Mouse (Mus musculus) urinary bladder, adult 2 months (tissue): ENCODE data around the gene Srrm2. TPM values are rescaled to one million over a fixed set of nuclear protein-coding genes. Genes with fewer than 3 reads are reported as not detected.

Experiments
- DNase-seq: peaks from one replicate; pipeline ENCODE4 v3.0.0; 2022; ENCODE audit warnings: low spot score
- polyA plus RNA-seq: library from polyadenylated mRNA; depleted of rRNA; stranded (reverse); fragments of >200 nt; gene quantifications from 2 replicates; pipeline ENCODE4 v1.2.3, GENCODE M21; 2012; rRNA removed

Srrm2 gene
- polyA plus RNA-seq: 540 TPM in 2 replicates

DNA sequence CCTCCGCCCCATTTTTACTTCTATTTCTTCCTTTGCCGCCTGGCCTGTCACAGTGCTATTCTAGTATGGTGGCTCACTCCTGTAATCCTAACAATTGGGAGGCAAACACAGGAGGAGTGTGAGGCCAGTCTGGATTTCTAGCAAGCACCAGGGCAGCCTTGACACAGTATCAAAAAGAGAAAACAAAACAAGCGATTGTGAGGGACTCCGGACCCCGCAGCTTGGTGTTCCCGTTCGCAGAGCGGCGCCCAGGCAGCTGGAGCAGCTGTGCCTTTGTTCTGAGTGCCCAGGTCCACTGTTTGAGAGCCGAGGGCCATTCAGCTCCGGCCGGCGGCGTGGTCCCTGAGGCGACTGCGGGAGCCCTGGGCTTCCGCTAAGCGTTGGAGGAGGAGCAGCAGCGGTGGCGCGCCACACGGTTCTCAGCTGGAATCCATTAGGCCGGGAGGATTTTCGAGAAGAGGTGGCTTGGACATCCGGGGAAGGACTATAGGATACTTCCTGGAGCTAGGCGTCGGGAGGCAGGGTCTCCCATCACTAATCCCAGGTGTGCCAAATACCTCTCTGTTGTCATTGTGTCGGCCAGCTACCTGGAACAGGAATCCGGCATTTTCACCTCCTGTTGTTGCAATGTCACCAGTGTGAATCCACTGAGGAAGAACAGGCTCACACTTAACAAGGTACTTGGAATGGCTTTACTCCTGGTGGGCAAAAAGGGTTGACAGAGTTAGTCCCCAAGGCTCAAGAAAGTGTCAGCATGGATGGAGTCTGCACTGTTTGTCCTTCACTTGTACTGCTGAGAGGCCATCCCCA, at the start of gene Srrm2:
Srrm2 (plus strand) TSS at position 264 of the 810 bp plus-strand sequence.
- DNase-seq: peak; percentile 55

DNA sequence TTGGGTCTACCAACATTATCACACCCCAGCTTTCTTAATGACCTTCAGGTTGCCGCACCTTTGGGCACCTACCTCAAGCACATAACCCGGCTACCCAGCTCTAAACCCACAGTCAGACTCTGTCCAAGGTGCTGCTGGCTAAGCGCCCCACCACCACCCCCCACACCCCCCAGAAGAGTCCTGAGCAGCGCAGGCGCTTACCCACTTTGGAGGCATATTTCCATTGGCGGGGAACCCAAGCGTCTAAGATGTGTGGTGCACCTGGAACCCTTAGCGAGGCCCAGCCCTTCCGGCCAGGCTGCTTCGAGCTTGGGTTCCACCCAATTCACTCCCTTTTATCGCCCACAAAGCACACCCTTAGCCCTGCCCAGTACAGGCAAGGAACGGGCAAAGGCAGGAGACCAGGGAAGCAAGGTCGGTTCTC, 49.7 kb upstream of the Srrm2 start, which contains the start of gene Paqr4:
Paqr4 (minus strand) TSS at position 270 of the 424 bp plus-strand sequence.
- no peak for DNase-seq

DNA sequence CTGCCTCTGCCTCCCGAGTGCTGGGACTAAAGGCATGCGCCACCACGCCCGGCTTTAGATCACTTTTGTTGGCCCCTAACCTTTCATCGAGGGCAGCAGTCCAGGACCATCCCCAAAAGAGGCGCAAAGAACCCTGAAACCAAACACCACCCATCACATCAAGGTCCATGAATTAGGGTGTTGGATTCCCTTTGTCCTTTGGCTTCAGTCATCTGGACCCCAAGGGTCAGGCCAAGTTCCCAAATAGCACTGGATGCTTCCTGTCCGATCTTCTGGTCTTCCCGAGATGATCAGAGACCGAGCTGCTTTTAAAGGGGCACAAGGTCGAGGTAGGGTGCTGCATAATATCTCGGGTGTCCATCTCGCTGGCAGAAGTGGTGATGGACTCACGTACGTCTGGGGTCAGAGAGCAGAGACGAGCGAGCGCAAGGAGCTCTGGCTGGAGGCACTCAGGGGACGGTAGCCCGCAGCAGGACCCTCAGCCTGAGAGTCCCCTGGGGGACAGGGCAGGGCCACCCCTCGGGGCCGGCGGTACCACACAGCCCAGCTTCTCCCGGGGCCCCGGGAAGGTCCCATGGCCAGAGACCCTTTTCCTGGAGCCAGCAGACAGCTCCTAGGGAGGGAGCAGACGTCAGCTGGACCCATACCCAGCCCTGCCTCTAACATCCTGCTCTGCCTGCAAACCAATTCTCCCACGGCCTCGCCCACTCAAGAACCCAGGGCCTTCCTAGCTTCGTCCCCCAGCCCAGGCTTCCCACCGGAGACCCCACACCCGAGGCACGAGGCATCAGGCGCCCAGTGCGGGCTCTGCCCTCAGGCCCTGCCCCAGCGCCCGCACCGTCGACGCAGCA, 48.7 kb upstream of the Srrm2 start:
- DNase-seq: no peak

DNA sequence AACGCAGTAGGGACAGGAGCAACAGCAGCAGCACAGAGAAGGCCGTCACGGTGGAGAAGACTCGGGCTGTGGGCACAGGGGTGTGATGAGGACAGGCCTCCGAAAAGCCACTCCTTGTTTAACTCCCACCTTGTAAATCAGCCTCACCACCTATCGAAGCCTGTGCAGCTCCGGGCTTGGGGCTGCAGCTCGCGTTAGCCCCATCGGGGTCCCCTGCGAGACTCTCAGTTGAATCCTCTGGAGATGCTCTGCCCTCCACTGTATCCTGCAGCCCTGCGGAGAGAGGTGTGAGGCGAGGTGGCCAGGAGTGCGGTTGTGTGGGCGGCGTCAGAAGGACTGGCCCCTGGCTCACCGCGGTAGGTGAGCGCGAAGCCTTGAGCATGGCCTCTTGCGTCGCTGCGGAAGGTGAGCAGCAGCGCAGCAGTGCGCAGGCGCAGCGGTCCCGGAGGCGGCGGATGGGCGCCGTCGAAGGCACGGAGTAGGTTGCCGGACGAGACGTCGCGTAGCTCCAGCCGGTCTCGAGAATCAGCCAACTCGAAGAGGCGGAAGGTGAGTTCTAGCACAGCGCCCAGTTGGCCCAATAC, 48.0 kb upstream of the Srrm2 start:
- no peak for DNase-seq

DNA sequence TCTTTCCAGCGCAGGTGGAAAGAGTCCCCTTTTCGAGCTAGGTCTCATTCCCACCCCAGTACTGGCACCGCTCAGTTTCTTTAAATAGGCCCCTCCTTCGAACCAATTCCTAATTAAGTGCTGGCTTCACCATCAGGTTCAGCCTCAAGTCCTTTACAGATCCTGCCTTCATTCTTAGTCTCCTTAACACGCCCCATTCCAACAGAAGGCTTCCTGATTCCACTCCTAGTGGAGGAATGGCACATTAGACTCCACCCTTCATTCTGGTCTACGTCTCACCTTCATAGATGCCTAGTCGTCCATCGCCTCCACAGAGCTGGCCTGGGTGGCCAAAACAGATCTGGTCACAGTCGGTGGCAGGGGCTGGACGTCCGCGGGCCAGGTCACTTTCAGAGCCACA, 47.4 kb upstream of the Srrm2 start:
- DNase-seq: no peak

DNA sequence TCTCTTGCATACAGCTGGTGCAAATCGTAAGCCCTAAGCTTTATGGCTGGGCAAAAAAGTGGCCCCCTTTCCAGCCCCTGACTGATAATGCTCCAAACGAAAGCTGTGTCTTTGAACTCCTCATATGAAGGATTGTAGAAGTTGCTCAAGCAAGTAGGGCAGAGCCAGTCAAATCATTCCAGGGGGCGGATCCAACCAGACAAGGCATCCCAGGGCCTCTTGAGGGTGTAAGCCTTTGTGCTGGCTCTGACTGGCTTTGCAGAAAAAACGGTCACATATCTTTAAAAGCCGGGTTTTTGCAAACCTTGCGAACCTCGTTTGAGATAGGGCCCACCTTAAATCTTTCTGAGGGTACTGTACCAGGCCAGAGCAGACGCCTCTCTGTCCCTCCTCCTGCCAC, 46.3 kb upstream of the Srrm2 start:
- DNase-seq: no peak

DNA sequence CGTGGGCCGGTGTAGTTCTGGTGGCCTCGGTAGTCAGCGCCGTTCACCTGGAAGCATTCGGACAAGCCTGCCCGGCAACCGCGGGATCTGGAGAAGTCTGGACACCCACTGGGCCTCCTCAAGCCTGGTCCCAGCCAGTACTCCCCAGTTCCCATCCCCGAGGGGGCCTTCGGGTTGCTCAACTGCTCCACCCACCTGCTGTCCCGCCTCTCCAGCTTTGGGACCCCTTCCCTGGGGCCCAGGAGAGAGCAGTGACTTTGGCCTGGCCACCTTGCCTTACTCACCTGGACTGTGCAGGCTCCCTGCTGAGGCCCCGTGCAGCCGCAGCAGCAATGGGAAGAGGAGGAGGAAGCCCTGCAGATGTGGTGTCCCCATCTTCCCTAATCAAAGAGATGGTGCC, 45.7 kb upstream of the Srrm2 start:
- no peak for DNase-seq

DNA sequence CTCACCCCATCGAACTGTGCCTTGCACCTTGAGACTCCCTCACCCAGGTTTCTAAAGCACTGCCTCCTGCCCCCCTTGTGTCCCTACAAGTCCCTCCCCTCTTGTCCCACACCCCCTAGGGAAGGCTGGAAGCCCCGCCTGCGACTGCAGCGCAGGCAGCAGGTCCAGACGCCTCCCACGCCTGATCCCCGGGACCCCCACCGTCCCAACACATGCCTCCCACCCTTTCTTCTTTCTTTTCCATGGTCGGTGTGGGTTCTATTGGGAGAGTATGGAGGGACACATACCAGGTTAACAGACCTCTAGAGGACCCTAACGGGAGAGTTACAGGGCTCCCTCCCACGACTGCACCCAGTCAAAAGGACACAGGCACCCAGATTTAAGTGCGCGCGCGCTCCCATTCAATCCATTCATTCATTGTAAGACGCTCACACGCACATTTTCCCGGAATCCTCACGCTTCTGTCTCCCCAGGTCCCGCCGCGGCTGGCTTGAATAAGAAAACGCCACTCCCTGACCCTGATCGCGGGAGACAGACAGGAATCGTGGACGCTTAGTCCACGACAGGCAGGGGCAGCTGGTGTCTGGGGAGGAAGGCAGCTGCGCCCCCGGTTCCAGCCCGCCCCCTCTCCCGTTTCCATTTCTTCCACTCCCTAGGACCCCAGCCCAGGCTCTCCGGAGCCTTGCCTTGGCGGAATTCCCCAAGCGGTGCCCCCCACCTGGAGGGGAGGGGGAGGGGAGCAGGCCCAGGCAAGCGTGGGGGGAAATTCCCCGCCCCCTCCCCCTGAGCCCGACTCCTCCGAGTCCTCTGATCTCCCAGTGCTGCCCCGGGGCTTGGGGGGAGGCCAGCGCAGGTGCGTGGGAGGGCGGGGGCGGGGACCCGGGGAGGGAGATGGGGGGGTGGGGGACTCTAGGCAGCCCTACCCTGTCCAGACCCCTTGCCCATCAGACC, 44.8 kb upstream of the Srrm2 start, which contains the start of gene Kremen2:
Kremen2 (minus strand) TSS at position 533 of the 951 bp plus-strand sequence.
- DNase-seq: no peak

DNA sequence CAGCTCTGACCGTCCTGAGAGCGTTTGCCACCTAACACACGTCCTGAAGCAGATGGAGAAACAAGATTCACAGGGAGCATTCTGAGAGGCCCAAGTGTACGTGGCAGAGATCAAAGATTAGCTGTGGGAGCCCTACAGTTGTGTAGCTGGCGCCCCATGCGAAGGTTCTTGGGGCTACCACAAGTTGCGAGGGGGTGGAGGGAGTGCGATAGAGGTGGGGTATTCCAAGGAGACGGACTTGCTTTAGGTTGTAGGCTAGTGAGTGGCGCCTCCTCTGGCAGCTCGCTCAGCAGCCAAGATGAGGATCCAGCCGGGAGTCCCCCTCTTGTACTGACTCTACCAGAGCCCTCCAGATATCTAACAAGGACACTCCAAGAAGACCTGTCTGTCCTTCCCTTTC, 44.0 kb upstream of the Srrm2 start:
- no peak for DNase-seq

DNA sequence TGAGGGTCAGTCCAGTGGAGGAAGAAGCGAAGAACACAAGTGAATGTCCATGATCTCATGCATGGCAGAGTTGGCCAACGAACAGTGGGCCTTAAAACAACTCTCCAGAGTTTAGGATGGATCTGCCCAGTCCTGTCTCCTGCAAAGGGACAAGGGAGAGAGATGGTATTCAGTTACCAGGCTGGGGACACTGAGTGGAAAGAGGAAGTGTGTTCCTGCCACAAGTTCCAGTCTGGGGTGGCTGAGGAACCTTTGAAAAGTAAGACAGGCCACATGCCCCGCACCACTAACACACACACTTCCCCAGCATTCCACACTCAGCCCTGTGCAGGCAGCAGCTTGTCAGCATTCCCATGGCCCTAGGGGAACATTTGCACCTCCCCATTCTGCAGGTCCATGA, 43.6 kb upstream of the Srrm2 start:
- DNase-seq: peak; percentile 19

DNA sequence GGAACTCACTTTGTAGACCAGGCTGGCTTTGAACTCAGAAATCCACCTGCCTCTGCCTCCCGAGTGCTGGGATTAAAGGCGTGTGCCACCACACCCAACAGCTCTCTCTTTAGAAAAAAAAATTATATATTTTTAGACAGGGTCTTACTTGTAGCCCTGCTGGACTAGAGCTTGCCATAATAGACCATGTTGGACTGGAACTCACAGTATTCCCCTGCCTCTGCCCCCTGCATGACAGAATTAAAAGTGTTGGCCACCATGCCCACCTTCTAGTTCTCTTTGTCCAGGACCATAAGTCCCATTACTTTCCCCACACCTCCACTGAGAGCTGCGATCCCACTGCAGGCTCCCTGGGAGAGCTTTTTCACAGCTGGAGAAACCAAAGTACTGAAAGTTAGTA, 42.9 kb upstream of the Srrm2 start:
- no peak for DNase-seq

DNA sequence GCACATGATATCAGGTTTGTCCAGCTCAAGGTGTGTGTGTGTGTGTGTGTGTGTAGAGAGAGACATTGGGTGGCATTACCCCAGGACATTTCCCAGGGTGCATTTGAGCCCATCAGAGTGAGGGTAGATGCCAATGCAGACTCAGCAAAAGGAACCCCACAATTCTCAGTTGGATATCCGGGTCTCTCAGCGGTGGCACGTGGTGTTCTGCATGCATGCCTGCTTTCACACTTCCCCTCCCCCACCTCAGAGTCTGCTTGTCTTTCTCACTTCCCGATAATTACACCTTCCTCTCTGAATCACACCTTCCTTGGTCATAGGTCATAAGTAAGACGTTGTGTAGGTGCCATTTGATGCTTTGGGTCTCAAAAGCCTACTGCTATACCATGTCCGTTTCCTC, 42.3 kb upstream of the Srrm2 start:
- no peak for DNase-seq

DNA sequence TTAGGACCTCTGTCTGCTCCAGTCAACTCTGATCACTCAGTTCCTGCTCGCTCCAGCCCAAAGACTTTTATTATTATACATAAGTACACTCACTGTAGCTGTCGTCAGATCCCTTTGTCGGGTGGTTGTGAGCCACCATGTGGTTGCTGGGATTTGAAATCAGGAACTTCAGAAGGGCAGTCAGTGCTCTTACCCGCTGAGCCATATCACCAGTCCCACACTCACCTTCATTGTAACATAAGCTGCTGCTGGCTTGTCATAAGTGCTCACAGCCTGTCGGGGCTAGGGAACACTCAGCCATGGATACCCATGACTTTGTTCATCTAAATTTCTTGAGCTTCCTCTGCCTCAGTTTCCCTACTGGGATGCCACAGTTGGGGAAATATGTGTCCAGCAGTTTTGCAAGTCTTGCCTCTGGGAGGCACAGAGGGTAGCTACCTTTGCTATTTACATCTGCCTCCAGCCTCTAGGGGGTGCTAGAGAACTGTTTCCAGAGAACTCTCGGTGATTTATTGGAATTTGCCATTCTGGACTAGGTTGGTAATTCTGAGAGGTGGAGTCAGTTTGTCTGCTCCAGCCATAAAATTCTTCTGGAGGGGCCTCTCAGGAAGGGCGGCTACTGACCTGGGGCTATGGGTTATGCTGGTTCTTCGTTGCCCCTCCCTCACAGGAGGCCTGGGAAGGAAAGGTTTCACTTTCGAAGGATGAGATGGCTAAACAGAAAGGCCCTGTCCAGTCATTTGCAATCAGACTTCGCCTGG, 41.5 kb upstream of the Srrm2 start:
- no peak for DNase-seq

DNA sequence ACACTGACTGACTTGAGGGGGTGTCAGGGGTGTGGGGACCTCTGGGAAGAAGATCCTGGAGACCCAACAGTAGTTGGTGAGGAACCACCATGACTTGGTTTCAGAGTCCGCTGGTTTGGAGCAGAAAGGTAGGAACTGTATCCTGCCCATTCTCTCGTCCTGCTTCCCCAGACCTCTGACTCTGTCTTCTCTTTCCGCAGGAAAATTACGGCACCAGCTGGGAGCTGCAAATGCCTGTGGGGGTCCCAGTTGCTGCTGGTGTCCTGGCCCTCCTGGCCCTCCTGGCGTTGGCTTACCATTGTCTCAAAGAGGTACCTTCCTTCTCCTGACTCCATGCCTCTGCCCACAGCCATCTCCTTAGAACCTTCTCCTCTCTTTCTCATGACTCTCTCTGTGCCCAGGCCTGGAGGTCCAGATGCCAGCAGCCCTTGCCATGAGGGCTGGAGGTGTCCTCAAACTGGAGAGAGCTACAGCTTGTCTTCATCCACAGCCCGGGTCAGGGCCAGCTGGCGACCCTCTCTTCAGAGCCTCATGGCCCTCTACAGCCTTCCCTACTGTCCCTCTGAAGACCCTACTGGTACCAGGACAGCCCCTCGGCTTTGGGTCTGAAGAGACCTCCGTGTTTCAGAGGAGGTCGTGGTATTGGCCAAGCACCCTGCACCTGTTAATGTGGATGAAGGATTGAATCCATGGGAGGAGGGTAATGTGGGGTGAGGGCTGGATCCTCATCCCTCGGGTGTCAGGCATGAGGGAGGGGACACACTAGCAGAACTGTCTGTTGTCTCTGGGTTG, 40.7 kb upstream of the Srrm2 start:
- DNase-seq: no peak

DNA sequence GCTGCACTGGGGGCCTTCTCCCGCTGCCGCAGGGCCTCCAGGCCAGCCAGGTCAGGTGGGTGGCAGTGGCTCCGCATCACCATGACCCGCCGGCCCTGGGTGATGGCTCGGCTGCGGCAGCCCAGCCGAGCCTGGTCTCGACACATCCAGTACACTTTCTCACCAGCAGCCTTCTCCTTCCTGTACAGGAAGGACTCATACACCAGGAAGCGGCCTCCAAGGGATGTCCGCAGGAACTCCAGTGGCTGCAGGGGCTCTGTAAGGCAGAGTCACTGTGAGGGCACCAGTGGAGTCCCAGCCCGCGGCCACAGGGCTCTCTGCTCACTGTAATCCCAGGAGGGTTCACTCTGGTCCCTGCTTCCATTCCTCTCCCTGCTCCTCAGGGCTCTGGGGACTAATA, 34.6 kb upstream of the Srrm2 start:
- no peak for DNase-seq

DNA sequence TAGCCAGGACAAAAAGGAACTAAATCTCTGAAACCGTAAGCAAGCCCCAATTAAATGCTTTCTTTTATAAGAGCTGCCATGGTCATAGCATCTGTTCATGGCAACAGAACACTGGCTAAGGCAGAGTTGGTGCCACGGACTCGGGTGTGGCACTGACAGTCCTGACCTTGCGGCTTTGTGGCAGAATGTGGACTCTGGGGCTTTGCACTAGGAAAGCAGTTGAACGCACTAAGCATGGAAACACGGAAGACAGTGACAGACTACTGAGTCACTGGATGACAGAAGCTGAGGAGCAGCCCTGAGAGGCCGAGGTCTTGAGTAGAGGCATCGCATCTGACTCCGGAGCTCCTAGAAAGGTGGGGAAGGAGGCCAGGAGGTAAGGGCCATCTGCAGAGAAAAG, 32.8 kb upstream of the Srrm2 start:
- DNase-seq: no peak

DNA sequence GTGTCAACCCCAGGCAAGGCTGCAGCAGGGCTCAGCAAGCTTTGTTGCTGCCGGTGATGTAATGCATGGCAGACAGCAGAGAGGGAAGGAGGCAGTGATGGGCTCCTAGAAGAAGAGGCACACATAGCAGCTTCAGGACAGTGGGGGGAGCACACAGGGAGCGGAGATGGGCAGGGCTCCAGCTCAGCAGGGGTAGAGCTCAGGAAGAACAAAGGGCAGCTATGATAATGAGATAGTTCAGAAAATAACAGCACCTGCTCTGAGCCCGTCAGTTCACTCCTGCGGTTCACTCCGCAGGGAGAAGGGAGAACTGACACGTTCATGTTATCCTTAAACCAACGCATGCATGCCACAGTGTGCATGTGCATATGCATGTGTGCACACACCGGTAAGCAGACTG, 31.5 kb upstream of the Srrm2 start:
- DNase-seq: no peak

DNA sequence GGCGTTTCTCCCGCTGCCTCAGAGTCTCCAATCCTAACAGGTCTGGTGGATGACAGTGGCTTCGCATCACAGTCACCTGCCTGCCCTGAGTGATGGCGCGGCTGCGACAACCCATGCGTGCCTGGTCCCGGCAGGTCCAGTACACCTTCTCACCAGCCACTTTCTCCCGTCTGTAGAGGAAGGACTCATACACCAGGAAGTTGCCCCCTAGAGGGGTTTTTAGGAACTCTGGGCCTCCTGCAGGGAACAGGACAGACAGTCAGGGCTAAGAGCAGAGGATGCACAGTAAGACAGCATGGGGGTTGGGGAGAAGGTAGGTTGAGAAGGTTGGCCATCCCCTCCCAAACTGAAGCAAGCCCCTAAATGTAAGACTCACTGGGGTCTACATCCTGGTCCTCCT, 30.1 kb upstream of the Srrm2 start:
- no peak for DNase-seq

DNA sequence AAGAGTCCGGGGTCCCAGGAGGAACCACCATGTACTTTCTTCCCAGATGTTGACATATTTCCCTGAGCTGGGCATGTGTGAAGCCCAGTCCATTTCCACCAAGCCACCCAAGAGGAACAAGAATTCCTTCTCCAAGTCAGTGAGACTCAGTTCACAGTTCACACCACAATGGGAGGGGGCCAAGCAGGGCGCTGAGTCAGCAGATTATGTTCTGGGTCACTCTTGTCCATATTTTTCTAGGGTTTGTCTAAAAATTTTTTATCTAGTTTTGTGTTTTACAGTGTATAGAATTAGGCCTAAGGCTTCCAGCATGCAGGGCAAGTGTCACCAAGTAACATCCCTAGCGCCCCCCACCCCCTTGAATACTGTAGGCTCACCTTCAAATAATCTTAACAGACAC, 29.2 kb upstream of the Srrm2 start:
- DNase-seq: no peak

DNA sequence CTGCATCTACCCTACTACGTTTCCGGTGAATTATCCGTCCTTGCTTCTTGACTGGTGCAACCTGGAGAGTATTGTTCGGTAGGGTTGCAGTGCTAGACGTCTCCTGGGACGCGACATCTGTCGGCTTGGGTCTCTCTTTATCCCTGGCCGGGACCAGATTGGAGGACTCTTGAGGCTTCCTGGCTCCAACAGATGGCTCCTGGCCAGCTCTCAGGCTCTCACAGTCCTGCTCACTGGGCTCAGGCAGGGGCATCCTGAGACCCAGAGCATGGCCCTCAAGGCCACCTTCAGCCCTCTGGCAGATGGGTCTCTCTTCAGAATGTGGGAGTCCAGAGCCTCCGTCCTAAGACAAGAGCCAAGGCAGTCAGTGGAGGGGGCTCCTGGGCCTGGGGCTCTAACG, 27.4 kb upstream of the Srrm2 start:
- no peak for DNase-seq
